Mouse (Mus musculus): ENCODE data around the gene Ccdc88a.
A peak's percentile ranks its signal among the peaks of the same experiment; 100 is the strongest.

The Ccdc88a gene

DNA sequence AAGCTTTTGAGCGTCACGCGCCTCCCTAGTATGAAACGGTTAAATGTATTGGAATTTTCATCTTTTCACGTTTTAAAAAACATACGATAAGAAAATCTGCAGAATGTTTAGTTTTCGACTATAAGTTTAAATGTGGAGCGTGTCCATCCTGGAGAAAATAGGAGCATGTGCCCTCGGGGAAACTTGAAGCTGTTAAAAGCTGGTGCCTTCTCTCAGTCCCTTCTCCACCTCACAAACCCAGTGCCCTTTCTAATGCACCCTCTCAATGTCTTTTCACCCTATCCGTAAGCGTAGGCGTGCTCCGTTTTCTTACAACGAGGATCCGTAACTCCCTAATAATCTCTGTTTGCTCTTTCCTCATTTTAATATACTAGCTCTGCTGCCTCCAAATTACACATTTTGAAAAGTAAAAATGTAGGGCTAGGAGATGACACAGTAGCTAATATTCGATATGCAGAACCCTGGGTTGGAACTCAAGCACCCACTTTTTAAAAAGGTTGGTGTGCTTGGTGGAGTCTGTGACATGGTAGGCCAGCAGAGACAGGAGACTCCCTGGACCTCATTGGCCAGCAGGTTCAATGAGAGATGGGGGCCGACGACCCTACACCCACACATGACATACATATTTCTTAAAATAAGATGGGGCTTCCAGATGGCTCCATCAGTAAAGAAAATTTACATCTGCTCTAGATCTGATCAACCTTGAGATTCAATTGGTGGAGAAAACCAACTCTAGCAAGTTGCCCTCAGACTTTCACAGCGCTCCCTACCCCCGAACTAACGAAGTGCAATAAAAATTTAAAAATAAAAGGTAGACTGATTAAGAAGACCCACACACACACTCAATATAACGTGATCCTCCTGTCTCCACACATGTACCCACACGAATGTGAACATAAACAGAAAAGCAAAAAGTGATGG lies 175.3 kb downstream of the Ccdc88a start:
- peak; percentile 29 for DNase-seq (ENCODE audit: low read depth, low spot score)

DNA sequence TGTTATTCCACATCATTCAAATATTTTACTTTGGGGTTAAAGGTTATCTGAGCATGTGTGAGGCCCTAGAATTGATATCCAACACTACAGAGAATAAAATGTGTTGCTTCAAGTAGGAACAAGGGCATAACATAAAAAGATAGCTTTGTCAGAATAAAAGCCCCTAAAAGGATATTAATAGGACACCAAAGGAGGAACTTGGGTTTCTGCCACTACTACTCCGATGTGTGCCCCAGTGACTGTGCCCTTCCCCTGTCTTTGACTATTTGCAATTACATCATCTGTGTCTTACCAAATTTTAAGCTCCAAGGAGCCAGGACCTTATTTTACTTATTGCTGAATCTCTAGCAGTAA lies 175.9 kb downstream of the Ccdc88a start:
- DNase-seq (ENCODE audit: low read depth, low spot score) = no peak
